Mouse (Mus musculus) left cerebral cortex, adult 18-20 months (tissue): ENCODE measurements at regions not wholly inside any gene's neighbourhood (a gene's known extent, or its start where the extent isn't known, plus 50 kb on each side); places are given as distances from the start of the nearest gene placed in this dataset.
A peak's percentile ranks its signal among the peaks of the same experiment; 100 is the strongest.

Source experiments
- DNase-seq, 2 experiments: peaks; one replicate each; pipeline ENCODE4 v3.0.0; 2021 to 2022; ENCODE audit warnings: low spot score in 2 of 2, mixed read lengths in 1 of 2

DNA sequence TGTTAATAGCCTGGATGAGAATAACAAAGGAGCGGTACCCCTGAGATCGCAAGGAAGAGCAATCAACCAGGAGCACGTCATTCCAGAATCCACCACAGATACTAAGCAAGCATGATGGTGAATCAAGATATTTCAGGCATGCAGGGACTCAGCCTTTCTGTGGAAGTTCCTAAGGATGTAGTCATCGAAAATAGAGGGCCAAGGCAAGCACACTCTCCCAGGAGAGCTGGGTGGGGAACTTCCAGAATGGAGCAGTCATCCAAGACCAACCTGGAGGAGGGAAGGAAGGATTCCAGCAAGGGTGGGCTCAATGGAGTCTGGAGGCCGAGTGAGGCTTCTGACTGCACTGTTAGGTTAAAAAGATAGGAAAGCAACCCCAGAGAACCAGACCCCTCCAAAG is 75.0 kb upstream of the S1pr3 start:
- DNase-seq: no peak

DNA sequence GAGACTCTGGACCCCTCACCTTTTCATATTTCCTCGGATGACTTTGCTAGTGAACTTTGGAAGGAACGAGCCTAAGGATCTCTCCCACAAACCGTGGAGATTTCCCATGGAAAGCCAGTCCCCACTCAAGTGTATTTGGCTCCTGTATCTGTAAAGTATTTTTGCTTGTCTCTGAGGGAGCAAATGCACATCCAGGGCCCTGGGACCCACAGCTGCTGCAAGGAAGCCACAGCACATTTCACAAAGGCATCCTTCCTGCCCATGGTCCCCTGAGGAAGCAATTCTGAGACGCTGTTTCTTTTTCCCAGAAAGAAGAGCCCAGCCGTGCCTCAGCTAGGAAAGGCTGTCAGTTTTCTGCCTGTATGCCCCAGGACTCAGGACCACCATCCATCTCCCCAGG is 71.7 kb upstream of the S1pr3 start:
- no peak for DNase-seq

DNA sequence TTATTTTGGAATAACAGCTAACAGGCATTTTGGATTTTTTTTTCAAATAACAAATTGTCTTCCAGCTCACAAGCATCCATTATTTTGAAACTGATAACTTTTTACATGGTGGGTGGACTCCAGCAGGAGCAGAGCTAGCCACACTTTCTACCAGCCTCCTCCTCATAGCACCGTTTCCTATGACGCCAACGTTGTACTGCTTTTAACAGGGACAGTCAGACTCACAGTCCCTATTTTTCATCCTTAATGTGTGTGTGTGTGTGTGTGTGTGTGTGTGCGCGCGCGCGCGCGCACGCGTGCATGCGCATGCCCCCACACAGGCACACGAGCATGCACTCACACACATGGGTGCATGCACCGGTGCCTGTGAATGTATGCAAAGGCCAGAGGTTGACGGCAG is 70.5 kb upstream of the S1pr3 start:
- peak in 1 of 2 experiments; percentile 9 for DNase-seq

DNA sequence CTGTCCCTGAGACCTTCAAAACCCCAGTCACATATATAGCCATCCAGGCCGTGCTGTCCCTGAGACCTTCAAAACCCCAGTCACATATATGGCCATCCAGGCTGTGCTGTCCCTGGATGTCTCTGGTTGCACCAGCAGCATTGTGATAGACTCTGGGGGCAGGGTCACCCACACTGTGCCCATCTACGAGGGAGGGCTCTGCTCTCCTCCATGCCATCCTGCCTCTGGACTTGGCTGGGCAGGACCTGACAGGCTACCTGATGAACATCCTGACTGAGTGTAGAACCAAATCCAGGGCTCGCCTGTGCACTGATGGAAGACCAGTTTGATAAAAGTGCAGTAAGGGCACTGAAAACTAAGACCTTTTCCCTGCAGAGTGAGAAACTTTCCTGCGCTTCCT is 63.1 kb upstream of the S1pr3 start:
- no peak for DNase-seq

DNA sequence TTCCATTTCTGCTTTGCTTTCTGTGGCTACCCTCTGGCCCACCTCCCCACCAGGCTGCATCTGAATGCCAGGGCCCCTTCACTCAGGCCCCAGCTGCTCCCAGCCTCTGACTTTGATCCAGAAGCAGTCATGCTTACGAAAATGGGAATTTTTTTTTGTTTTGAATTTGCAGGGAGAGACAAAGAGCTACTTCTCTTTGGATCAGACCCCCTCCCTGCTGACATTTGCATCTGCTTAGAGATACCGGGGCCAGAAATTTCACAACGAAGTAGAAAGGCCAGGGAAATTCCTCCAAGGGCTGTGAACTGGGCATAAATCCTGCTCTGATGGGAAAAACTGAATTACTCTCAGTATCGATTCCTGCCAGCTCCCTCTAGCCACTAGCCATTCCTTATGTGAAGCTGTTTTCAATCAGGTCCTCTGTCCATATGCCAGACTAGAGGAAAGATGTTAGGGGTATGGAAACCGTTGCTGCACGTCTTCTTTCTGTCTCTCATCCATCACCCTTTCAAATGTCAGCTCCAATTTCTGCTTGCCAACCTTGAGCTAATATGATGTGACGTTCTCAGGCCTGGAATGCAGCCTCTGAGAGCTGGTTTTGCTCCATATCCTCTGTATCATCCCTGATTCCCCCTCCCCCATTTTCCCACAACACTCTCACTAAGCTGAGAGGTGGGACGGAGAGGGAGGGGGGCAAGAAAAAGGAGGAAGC is 62.4 kb upstream of the S1pr3 start:
- no peak for DNase-seq

DNA sequence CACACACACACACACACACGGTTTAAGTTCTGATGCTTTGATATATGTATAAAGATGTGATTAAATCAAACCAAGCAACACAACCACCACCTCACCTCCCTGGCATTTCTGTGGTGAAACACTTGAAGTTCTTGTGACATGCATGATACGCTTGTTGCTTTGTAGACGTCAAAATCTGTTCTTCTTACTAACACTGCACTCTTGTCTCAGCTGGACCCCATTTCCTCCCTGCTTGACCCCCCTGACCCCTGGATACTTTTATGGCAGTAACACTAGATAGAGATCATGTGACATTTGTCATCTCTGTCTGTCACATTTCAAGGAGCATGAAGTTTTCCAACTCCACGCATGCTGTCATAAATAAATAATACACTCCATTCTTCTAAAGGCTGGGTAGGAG is 59.7 kb upstream of the S1pr3 start:
- no peak for DNase-seq

DNA sequence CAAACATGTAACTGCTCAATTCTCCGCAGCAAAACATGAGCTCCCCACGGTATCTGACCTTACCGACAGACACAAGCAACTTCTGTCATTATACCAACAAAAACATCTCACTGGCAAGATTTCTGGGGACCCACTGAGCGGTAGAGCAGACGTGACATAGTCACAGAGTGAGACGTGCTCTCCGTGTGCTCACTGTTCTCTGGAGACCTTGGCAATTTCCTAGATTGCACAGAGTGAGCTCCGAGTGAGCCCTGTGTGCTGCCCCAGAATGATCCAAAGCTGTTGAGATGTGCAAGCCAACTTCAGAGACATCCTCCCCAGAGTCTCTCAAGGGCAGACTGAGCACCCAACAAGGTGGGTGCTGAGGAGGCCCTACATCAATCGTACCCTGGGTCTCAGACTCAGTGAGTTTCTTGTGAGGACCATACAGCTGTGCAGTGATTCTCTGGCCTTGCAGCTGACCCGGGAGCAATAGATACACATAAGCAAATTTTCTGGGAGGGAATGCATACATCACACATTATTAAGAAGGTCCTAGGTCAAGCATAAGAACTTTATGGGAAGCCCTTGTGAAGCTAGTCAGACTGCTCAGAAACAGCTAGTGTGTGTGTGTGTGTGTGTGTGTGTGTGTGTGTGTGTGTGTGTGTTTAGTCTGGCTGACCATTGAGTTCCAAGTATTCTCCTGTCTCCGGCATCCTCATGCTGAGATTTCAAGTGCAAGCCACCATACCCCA is 58.5 kb upstream of the S1pr3 start:
- DNase-seq: no peak

DNA sequence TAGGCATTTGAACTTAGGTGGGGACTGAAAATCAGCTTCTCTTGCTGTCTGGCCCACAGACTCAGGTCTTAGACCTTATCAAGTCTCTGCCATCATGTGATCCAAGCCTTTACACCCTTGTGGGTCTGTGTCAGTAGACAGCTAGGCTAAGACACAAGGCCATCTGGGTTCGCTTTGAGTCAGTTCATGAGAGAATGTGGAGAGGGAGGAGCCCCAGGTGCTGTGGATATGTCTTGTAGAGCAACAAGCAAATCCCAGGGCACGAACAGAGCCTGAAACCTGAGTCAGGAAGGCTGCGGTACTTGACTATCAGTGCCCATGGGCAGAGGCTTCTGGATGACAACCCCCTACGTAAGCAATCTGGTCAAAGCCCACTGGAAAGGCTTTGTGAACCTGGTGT is 55.6 kb upstream of the S1pr3 start:
- DNase-seq: no peak

DNA sequence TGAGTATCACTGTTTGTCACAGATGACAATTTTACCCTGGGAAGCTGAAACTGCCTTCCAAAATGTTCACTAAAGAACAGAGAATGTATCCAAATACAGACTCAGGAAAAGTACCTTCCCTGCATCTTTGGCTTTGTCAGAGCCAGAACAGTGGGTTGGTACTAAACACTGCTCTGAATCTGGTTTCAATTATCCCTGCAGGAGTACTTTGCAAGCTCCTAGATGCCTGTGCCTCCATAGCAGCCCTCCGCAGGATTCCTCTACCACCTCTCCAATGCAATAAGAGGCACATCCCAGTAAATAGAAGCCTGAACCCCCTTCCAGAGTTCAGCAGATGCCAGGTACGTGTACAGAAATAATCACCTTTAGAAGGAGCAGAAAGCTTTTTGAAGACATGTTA is 52.9 kb upstream of the S1pr3 start:
- DNase-seq: no peak
